Mouse (Mus musculus) left cerebral cortex, postnatal 14 days (tissue): ENCODE measurements at regions not wholly inside any gene's neighbourhood (a gene's known extent, or its start where the extent isn't known, plus 50 kb on each side); places are given as distances from the start of the nearest gene placed in this dataset.

Experiments
- DNase-seq, 2 experiments: peaks; one replicate each; pipeline ENCODE4 v3.0.0; 2021 to 2022; ENCODE audit warnings: low spot score in 2 of 2, mixed read lengths in 1 of 2
- intact Hi-C: fragments of 180-260 bp; cut with DNase I; formaldehyde crosslinking; loops from one replicate; pipeline ENCODE4 v1.15.1; 2025

- intact Hi-C loops, result no loop called here
- DNase-seq, result no peak
These were observed 474.5 kb upstream of the Cdh4 start for GRCm38 (mm10) chr2:178967584-178968365.

DNA sequence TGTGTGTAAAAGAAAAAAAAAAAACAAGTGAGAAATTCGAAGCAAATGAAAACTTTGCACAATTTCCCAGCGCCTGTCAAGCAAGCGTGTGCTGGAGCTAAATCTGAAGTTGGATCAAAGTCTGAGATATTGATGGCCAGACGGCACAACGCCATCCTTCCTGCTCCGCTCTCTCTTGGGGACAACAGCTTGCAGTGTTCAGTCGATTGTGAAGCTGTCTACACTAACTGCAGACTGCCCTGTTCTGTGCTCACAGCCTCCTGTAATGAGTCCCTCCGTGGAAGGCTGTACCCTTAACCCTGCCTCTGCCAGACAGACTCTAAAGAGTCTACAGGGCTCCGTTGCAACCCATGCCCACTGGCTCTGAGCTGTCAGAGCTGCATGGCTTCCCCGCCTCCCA, 472.5 kb upstream of the Cdh4 start:
- intact Hi-C loops, result no loop called here
- DNase-seq, result no peak

DNA sequence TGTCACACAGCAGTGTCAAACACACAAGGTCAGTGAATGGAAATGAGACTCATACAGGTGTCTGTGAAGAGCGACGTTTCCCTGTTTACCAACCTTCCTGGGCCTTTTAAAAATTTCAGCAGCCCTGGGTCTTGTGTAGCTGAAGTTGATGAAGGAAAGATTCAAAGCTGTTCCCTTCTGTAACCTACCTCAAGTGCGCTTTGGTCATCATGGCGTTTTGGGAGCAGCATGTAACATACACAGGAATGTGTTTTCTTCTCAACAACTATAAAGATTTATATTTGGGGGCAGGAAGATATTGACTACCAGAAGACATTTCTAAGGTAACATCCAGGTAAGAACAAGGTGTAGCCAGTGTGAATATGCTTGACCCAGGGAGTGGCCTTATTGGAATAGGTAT, 466.9 kb upstream of the Cdh4 start:
- intact Hi-C loops, result no loop called here

DNA sequence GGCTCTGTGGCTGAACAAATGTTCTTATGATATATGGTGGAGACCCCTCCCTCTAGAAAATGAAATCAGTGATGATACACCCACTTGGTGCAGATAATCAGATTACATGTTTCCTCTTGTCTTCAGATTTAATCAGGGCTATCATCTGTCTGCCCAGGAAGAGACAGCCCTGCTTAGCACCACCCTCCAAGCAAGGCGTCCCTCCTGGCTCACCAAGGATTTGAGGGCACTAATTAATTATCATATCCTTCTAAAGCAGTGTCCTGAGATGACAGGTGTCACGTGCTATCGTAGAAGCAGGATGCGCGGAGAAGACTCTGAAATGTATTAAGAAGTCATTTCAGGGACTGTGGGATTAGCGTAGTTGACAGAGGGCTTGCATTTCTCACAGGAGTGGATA, 466.2 kb upstream of the Cdh4 start:
- DNase-seq, result no peak
- intact Hi-C loops, result no loop called here

More for the DNA sequence above, 466.9 kb upstream of the Cdh4 start:
- DNase-seq, result no peak

- no peak for DNase-seq
- intact Hi-C loops, result no loop called here
These were observed 465.7 kb upstream of the Cdh4 start for GRCm38 (mm10) chr2:178976495-178976894.

GRCm38 (mm10) chr2:178979451-178979850, 462.8 kb upstream of the Cdh4 start:
- no peak for DNase-seq
- intact Hi-C loops, result no loop called here

DNA sequence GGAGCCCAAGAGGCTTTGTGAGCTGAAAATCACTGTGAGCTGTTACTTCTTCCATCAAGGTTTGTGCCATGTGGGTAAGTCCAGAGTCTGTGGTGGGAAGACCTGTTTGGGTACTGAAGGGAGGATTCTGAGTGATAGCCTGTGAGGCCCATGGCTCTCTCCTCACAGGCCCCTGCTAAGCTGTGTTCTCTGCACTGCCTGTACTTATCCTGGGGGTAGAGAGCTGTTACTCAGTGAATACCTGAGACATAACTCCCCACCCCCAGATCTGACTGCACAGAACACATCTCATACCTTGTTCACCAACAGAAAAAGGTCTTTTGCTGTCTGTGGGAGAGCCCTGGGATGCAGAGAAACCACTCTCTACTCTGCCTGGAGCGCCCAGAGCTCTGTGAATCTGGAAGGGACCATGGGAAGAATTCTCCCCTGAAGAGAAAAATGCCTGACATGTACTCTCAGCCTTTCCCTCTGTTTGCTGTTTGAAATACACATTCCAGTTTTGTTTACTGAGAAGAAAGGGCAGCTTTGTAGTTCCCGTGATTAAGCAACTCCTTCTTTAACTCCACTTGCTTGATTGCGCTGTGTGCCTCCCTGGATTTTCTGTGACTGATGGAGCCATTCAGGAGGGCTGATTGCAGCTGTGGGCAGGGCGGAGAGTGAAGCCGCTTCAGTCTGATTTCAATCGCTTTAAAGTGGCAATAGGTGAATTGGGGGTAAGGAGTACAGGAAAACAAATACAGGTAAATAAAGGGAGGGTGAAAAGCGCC, 460.3 kb upstream of the Cdh4 start:
- intact Hi-C loops, result no loop called here
- DNase-seq, result no peak

- intact Hi-C loops, result no loop called here
These were observed 458.4 kb upstream of the Cdh4 start for GRCm38 (mm10) chr2:178983801-178984200.

DNA sequence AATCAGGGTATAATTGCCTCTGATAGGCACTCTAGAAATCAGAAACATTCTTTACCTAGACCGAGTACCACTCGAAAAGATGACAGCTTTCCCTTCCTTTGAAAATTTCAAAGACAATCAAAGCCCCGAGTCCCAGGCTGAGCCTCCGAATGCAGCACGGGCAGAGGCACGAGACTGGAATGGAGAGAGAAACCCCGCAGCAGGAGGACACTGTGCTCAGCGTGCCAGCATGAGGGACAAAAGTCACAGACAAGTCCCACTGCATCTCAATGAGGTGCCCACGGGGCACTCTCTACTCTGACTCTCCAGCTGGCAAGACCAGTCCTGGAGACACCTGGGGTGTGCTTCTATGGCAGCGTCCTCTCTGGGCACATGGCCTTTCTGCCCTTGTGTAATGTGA, 454.3 kb upstream of the Cdh4 start:
- intact Hi-C loops, result no loop called here
- no peak for DNase-seq

More at GRCm38 (mm10) chr2:178983801-178984200, 458.4 kb upstream of the Cdh4 start:
- DNase-seq, result no peak

GRCm38 (mm10) chr2:178989291-178989690, 452.9 kb upstream of the Cdh4 start:
- intact Hi-C loops, result no loop called here
- DNase-seq, result no peak

DNA sequence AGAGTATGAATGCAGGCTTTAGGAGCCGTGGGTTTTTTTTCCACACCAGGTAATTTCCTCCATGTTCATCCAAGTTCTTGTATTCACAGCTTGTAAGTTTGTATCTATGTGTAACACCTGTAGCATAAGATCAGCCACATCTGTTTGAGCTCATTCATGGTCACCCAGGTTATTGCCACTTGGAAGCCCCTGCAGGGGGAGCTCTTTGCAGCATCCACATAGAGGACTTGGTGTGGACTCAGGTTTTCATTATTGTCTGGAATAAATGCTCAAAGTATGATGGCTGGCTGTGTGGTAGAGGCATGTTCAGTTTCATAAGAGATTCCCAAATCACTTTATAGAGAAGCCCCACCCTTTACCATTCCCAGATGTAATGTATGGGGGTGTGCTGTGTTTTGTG, 452.4 kb upstream of the Cdh4 start:
- no peak for DNase-seq
- intact Hi-C loops, result no loop called here

- no peak for DNase-seq
- intact Hi-C loops, result no loop called here
These were observed 451.3 kb upstream of the Cdh4 start for GRCm38 (mm10) chr2:178990959-178991358.

- no peak for DNase-seq
- intact Hi-C loops, result no loop called here
These were observed 449.7 kb upstream of the Cdh4 start for GRCm38 (mm10) chr2:178992334-178993116.

GRCm38 (mm10) chr2:178997921-178998320, 444.3 kb upstream of the Cdh4 start:
- intact Hi-C loops, result no loop called here
- no peak for DNase-seq

DNA sequence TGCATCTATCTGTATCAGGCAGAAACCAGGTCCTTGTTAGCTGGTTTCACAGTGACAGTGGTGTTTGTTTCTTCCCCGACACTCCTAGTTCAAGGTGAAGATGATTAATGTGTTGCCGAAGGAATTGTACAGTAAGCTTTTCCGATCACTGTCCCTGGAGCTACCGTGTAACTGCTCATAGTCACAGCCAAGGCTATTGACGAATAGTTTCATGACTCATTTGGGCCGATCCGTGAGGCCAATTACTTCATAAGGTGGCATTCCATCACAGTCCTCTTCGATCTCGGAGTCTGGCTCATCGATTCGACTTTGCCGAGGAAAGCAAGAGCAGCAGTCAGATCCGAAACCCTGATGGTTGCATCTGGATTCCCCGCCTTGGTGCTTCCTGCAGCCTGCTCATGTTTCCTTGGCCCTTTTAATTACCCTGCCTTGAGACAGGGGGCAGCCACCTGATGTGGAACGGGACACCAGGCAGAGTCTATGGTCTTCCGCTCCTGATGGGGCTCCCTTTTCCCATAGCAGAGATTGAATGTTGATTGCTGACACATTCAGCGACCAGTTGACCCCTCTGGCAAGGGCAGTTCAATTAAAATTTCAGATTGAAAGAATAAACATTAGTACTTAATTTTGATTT, 441.7 kb upstream of the Cdh4 start:
- intact Hi-C loops, result no loop called here
- DNase-seq, result no peak

DNA sequence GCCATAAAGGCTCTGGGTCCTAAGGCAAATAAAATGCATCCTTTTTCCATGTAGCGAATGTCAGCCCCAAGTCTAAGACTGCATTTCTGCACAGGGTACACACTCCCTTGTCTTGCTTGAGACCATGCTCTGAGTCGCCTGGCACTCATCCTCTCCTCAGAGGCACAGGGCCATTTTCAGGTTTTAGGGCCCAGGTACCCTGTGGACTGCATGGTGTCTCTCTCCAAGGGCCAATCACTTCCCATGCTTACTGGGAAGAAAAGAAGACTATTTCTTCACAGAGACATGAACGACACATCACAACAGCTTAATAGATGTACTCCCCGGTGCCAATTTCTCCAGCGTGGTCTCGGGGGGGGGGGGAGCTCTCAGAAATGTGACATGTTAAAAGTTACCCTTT, 434.5 kb upstream of the Cdh4 start:
- no peak for DNase-seq
- intact Hi-C loops, result no loop called here

GRCm38 (mm10) chr2:179013891-179014593, 428.2 kb upstream of the Cdh4 start:
- intact Hi-C loops, result no loop called here
- DNase-seq, result no peak

DNA sequence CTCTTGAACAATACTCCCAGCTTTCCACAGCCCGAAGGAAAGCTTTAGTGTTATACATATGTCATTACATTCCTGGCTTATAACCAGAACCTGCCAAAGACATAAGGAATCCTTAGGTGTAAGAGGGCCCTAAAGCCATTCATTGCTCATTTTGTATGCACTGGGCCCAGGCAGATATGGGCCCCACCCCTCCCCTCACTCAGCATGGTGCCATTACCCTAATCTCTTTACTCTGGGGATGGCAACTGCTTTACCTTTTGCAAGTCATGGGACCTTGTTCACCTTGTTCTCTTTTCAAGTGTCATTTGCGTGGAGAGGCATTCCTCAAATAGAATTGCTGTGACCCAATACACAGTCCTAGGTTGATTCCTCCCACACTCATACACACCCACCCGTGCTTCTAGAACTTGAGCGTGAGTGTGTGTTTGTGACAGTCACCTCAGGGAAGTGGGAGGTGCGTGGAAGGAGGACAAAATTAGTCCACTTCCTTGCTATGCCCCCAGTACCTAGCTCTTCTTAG, 419.5 kb upstream of the Cdh4 start:
- no peak for DNase-seq
- intact Hi-C loops, result no loop called here

DNA sequence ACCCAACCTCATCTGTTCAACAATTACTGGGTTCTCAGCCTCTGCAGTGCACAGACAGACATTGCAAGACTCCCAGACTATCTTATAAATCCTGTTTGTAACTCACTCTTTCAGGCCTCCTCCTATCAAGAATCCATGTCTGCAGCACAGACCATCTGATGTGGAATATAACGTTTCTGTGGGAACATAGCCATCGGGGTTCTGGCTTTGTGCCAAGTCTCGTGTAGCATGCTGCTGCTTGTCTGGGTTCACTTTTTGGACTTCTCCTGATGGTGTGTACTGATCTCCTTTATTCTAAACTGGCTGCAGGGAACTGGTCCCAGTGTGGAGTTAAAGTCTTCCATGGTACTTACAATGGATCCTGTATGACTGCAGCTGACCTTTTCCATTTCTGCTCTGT, 418.0 kb upstream of the Cdh4 start:
- no peak for DNase-seq
- intact Hi-C loops, result no loop called here
